Mouse (Mus musculus) yolk sac, embryonic 10.5 days (tissue): ENCODE data around the gene 4930453N24Rik.

Source experiments
- DNase-seq: peaks from one replicate; pipeline ENCODE4 v3.0.0-alpha.2; 2017; ENCODE audit warnings: low spot score

4930453N24Rik gene

GRCm38 (mm10) chr16:64721542-64721941 is 49.4 kb downstream of the 4930453N24Rik start:
- DNase-seq, result no peak

GRCm38 (mm10) chr16:64719096-64719495 is 51.9 kb downstream of the 4930453N24Rik start:
- DNase-seq, result no peak

GRCm38 (mm10) chr16:64717814-64718213 is 53.1 kb downstream of the 4930453N24Rik start:
- peak; percentile 2 for DNase-seq

- no peak for DNase-seq
Measured at GRCm38 (mm10) chr16:64711816-64712215, 59.1 kb downstream of the 4930453N24Rik start.
